Mouse (Mus musculus) ES-CJ7 (cell line): ENCODE data around the gene Zfp691.
A peak's percentile ranks its signal among the peaks of the same experiment; 100 is the strongest.

Source experiments
- DNase-seq: peaks from one replicate; pipeline ENCODE4 v3.0.0; 2011; ENCODE audit warnings: low read depth, low spot score

Zfp691 gene

DNA sequence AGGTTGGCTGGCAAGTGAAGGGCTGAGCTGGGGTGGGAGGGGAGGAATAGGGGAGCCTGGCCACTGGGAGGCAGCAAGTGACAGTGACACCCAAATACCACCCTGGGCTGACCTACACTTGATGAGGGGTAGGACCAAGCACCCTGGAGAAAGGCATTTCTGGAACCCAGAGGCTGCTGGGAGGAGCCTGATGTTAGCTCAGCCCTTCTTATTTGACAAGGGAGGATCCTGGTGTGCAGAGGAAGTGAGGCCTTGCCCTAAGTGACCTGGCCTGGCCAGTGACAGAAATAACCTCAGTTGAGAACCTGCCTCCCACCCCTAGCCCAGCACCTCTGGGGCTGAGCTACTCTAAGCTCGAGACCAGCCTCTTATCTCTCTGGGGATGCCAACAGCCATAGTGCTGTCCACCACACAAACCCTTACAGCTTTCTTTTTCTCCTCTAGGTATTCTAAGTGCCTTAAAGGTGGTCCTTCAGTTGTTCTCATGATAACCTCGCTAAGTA lies 49.2 kb downstream of the Zfp691 start:
- no peak for DNase-seq

DNA sequence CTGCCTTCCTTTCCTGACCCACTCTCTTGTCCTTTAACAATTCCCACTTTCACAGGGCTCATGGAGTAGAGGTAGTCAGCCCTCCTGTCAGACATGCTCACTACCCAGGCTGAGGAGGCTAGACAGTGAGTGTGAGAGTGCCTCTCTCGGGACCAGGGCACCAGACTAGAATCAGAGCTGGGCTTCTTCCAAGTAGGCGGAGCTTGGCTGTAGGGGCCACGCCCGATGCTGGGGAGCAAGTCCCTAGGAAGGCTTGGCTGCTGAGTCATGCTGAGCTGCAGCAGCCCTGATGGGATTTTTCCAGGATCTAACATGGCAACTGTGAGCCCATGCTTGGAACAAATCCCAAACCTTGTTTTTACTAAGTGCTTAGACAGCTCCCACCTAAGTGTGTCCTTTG lies 52.7 kb downstream of the Zfp691 start:
- peak; percentile 84 for DNase-seq

DNA sequence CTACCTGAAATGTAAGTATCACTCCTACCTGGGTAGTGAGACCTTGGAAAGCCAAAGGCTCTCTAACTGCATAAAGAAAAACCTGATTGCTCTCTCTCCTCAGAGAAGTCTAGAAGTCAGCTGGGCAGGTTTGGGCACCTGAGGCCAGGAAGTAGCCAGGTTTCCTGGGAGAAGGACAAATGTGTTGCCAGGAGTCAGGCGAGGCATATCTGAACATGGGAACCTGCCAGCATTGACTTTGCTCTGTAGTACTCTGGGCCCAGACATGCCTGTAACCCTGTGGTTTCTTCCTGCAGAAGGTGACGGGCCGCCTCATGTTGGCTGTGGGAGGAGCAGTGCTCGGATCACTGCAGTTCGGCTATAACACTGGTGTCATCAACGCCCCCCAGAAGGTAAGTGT lies 53.9 kb downstream of the Zfp691 start:
- no peak for DNase-seq
